ENCODE assay signal across 7 mouse cellular contexts in the genomic region with DNA sequence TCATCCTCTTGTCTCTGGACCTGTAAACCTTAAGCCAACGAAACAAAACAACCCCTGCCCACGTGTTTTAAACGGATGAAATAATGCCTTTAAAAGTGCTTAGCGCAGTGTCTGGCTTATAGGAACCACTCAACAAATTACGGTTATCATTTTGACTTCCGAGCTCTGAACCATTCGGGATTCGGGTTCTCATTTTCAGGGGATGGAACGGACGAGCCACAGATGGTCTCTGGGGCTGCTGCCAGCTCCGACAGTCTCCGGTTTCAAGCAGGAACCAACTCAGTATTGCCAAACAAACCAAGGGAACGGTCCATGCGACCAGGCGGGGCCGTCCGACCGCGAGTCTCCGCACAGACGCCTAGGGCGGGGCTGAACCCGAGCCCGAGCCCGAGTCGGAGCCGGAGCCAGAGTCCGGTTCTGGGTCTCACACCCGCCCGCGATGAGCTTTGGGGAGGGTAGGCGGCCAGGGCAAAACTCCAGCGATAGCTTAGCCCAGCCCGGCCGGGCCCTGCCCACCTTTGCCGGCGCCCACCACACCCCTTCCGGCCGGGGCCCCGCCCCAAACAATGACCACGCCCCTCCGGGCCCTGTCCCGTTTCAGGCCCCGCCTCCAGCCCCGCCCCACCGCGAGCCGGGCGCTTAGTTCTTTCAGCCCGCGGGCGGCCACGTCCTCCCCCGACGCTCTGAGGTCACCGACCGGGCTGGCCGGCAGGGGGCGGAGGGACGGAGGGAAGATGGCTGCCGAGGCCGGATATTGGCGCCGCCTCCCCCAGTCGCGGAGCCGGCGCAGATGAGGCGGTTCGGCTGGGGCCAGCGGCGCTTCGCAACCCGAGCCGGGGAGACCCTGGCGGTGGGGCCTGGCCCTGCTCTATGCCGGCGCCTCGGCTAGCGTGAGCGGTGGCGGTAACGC. TPM values are rescaled to one million over a fixed set of nuclear protein-coding genes. Genes with fewer than 3 reads are reported as not detected.
A peak's percentile ranks its signal among the peaks of the same experiment; 100 is the strongest.
DNase-seq lines count a peak whose midpoint lies in the region; ATAC-seq lines count a peak whose summit lies in the region.

A gene (plus strand): TSS at position 657 of the 910 bp plus-strand sequence.

- H3K36me3 ChIP-seq in intestine, embryonic 16.5 days (ENCODE audit: control insufficient read depth, insufficient read depth, low read length), result no peaks in the 10 kb centered on the region
- H3K36me3 ChIP-seq in midbrain, embryonic 11.5 days (ENCODE audit: control insufficient read depth, insufficient read depth, low read length), result no peaks in the 10 kb centered on the region

- no peaks in the 10 kb centered on the region for H3K9me3 ChIP-seq in intestine, embryonic 16.5 days (ENCODE audit: control insufficient read depth, low read length)
- H3K9me3 ChIP-seq in midbrain, embryonic 11.5 days (ENCODE audit: control insufficient read depth, low read length), result no peaks in the 10 kb centered on the region

- H3K4me2 ChIP-seq in intestine, embryonic 16.5 days (ENCODE audit: low read depth, low read length), result peak within 1 kb of the TSS; percentile 69
- H3K4me2 ChIP-seq in midbrain, embryonic 11.5 days, result peak within 1 kb of the TSS; percentile 48

- DNase-seq in adrenal gland, adult 18-20 months (ENCODE audit: low spot score in 2 of 2), result peak; percentile 100
- DNase-seq in embryo, embryonic 11 days, result peak; percentile 98
- peak; percentile 99 to 100 for DNase-seq in gastrocnemius, postnatal 36 days
- DNase-seq in left cerebral cortex, postnatal 36 days (ENCODE audit: low spot score in 2 of 2), result peak; percentile 93 to 94
- peak; percentile 100 for DNase-seq in midbrain, embryonic 11.5 days (ENCODE audit: low spot score, missing footprints)
- DNase-seq in skeletal muscle tissue, adult 2 months (ENCODE audit: low read depth, low spot score), result peak; percentile 97

- peaks cover 18% of the 10 kb centered on the region for H3K4me1 ChIP-seq in intestine, embryonic 16.5 days (ENCODE audit: control insufficient read depth, insufficient read depth, low read length)
- H3K4me1 ChIP-seq in midbrain, embryonic 11.5 days (ENCODE audit: control insufficient read depth, insufficient read depth, low read length), result peaks cover 14% of the 10 kb centered on the region

- peak within 1 kb of the TSS; percentile 92 for H3K4me3 ChIP-seq in intestine, embryonic 16.5 days (ENCODE audit: low read length)
- H3K4me3 ChIP-seq in midbrain, embryonic 11.5 days (ENCODE audit: low read depth, low read length), result peak within 1 kb of the TSS; percentile 98

- H3K27ac ChIP-seq in intestine, embryonic 16.5 days (ENCODE audit: low read length), result peak within 1 kb of the TSS; percentile 98
- H3K27ac ChIP-seq in midbrain, embryonic 11.5 days (ENCODE audit: low read depth, low read length), result peak within 1 kb of the TSS; percentile 97

- intact Hi-C loops in gastrocnemius, postnatal 36 days (cut with DNase I), result no loop called here
- intact Hi-C loops in left cerebral cortex, postnatal 36 days (cut with DNase I), result no loop called here

- H3K27me3 ChIP-seq in intestine, embryonic 16.5 days (replicated peaks; ENCODE audit: control insufficient read depth, insufficient read depth, low read length), result no peaks in the 10 kb centered on the region
- H3K27me3 ChIP-seq in midbrain, embryonic 11.5 days (ENCODE audit: control insufficient read depth, insufficient read depth, low read length), result no peaks in the 10 kb centered on the region

- WGBS in intestine, embryonic 16.5 days, result under 1% methylated on average over 82 of the region's 83 CpGs
- under 1% methylated on average over 82 of the region's 83 CpGs for WGBS in midbrain, embryonic 11.5 days

- peak; percentile 94 for ATAC-seq in intestine, embryonic 16.5 days
- ATAC-seq in midbrain, embryonic 11.5 days (ENCODE audit: low FRiP score), result peak; percentile 94

- peak within 1 kb of the TSS; percentile 99 for H3K9ac ChIP-seq in intestine, embryonic 16.5 days (ENCODE audit: low read depth, low read length)
- H3K9ac ChIP-seq in midbrain, embryonic 11.5 days (ENCODE audit: low read length), result peak within 1 kb of the TSS; percentile 99

RNA-seq across cellular contexts. Expression of the gene that starts here (rescaled TPM):
- 10 to 100 TPM; 54.9 to 60.7 TPM for total RNA-seq in adrenal gland, adult 18-20 months (2021)
- total RNA-seq in gastrocnemius, postnatal 36 days (2021), result 100 to 1,000 TPM in 1 of 2 experiments, 10 to 100 TPM in 1; 92.9 to 101 TPM
- 7.8 and 9.1 TPM in 2 replicates for polyA plus RNA-seq in intestine, embryonic 16.5 days (2015; fragmentation: Nextera tagmentation; extraction: Ambion mirVana)
- total RNA-seq in left cerebral cortex, postnatal 36 days (2021), result 10 to 100 TPM; 22.6 to 26.0 TPM
- polyA plus RNA-seq in midbrain, embryonic 11.5 days (2014; fragmentation: Nextera tagmentation; extraction: Ambion mirVana), result 27.5 and 28.2 TPM in 2 replicates

Comparison
In these comparisons a context has a peak if more than half of its experiments do, and no peak if none do; other contexts are left out.
1. Peak in every context shown above with its lines: DNase-seq, ATAC-seq, H3K4me3 ChIP-seq and H3K27ac ChIP-seq.